Mouse (Mus musculus): ENCODE data around the gene Pgm3. TPM values are rescaled to one million over a fixed set of nuclear protein-coding genes. Genes with fewer than 3 reads are reported as not detected.
A peak's percentile ranks its signal among the peaks of the same experiment; 100 is the strongest.
"Not testable (repeated sequence)": the region's sequence is repeated elsewhere in the genome, so short reads cannot be mapped to it uniquely, and the experiment has no call there.

The Pgm3 gene
- 34.6 and 35.5 TPM in 2 replicates for polyA plus RNA-seq (2015; fragmentation: Nextera tagmentation; extraction: Ambion mirVana)

DNA sequence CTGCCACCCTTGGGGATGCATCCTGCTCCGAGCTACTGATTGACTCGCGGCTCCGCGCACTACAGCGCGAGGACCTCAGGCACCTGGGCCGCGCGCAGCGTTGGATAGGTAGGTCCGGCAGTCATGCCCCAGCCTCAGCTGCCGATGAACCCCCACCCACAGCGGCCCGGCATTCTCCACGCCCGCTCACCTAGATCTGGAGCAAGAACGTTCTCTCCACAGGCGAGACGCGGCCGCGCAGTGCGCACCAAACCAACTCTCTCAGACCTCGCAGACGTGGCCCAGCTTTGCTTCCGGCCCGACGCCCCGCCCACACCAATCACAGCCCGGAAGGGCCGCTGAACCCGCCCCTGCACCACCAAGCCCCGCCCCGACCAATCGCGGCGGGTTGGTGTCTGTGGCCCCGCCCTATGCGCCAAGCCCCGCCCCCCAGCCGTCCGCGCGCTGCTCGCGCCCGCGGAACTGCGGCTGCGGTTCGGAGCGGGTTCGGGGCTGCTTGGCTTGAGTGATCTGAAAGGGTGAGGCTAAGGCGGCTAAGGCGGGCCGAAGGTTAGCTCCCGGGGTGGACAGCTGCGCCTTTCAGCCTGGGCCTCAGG is at the start of gene Pgm3, which contains the start of gene Rwdd2a:
TSS of gene Pgm3 (minus strand) at position 303 of the 596 bp plus-strand sequence.
TSS of gene Rwdd2a (plus strand) at position 452 of the 596 bp plus-strand sequence.
- H3K4me3 ChIP-seq (replicated peaks) = peak within 1 kb of the TSS; percentile 71
- peak; percentile 99 for ATAC-seq (ENCODE audit: insufficient number of reproducible peaks, low FRiP score, low TSS enrichment, low read depth)
- WGBS = under 1% methylated on average over 59 of the region's 59 CpGs
- H3K9me3 ChIP-seq (replicated peaks) = no peaks in the 10 kb centered on the region
- H3K27me3 ChIP-seq = no peaks in the 10 kb centered on the region
- H3K9ac ChIP-seq = peak within 1 kb of the TSS; percentile 53
- H3K4me2 ChIP-seq (replicated peaks) = peak within 1 kb of the TSS; percentile 98
- H3K4me1 ChIP-seq = peaks cover 21% of the 10 kb centered on the region
- peak within 1 kb of the TSS; percentile 83 for H3K27ac ChIP-seq (replicated peaks)
- H3K36me3 ChIP-seq = peaks cover 27% of the 10 kb centered on the region

DNA sequence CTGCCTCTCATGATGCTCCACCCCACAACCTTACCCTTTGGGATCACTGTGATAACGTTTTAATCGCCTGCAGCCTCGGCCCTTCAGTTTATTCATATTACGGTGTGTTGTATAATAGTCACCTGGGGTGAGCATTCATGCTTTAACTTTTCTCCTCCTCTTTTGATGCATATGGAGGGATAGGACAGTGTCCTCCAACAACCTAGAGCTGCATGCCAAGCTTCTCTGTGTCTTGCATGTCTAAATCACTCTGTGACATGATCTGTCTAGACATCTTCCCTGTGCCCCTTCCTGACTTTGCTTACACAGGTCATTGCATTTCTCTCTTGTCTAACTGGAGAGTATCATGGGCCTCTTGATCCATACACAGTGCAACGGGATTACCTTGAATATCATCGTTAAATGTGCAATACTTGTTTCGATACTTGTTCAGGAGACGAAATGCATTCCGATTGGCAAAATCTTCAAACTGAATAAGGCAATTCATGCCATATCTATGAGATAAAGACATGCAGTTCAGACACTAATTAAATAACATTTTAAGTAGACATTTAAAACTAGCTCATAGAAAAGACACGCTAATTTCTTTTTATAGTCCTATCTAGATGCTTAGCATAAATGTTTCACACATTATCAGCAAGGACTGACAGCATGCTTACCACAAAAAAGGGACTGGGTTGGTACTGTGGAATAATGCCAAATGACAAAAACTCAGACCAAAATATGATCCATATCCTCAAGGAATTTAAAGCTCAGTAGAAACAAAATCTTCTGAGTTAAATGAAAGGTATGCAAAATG is 47.9 kb upstream of the Pgm3 start:
- Histone ChIP-seq H3K27ac (replicated peaks) (no peak overlapping the region), H3K4me3 (replicated peaks) (no peak overlapping the region), H3K9ac (no peak overlapping the region), H3K36me3 (no peaks in the 10 kb centered on the region), H3K9me3 (replicated peaks) (no peaks in the 10 kb centered on the region), H3K4me1 (peaks cover 10% of the 10 kb centered on the region; the same call in 1 of the 2 replicates), H3K27me3 (no peaks in the 10 kb centered on the region), H3K4me2 (replicated peaks) (no peak overlapping the region)
- no peak for ATAC-seq (ENCODE audit: insufficient number of reproducible peaks, low FRiP score, low TSS enrichment, low read depth)
- WGBS = 59% methylated on average over 10 of the region's 10 CpGs

DNA sequence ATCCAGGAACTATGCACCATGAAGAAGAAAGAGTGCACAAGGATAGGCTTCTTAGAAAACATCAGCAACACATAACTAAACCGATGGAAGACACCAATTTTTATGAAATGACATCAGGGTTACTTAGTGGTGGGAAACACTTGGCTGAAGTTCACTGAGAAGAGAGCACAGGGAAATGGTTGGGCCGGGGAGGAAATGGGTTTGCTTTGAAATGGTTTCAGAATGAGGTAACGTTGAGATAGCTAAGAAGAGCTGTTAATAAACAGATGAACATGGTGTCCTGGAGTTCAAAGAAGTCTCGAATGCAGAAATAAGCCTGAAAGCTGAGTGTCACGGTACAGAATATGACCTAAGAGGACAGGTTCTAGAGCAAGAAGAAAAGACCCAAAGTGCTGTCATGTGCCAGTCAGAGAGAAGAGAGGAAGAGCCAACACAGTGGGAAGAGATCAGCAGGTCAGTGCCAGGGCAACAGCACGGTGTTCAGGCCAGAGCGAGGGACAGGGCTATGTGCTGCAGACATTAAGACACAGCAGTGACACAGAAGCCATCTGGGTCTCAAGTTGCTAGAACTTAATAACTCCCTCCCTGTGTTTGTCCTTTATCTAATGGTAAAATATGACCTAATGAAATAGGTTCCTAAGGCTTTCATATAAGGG is 46.3 kb upstream of the Pgm3 start:
- no peak overlapping the region for H3K9ac ChIP-seq
- ATAC-seq (ENCODE audit: insufficient number of reproducible peaks, low FRiP score, low TSS enrichment, low read depth) = no peak
- WGBS = 68% methylated on average over 7 of the region's 7 CpGs
- no peaks in the 10 kb centered on the region for H3K36me3 ChIP-seq
- H3K27ac ChIP-seq (replicated peaks) = no peak overlapping the region
- H3K4me3 ChIP-seq (replicated peaks) = no peak overlapping the region
- H3K4me2 ChIP-seq (replicated peaks) = no peak overlapping the region
- H3K4me1 ChIP-seq = peaks cover 8% of the 10 kb centered on the region; the same call in 1 of the 2 replicates
- no peaks in the 10 kb centered on the region for H3K9me3 ChIP-seq (replicated peaks)
- H3K27me3 ChIP-seq = no peaks in the 10 kb centered on the region

DNA sequence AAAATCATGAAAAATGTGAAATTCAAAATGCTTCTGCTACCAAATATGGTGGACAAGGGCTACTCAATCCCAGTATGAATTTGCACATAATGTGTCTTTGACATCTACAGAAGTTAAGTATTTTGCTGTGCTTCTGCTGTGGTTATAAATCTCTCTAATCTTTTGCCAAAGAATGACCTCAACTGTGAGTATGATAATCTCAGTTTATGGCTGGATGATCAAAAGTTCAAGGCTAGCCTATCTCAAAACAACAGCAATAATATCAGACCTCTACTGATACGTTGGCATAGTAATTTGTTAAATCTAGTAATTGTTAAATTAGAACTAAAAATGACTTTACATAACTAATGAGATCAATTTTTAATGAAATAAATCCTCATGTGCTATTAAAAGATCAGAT is 44.1 kb upstream of the Pgm3 start:
- H3K4me2 ChIP-seq (replicated peaks) = no peak overlapping the region
- H3K27ac ChIP-seq (replicated peaks) = no peak overlapping the region
- ATAC-seq (ENCODE audit: insufficient number of reproducible peaks, low FRiP score, low TSS enrichment, low read depth) = no peak
- no peaks in the 10 kb centered on the region for H3K27me3 ChIP-seq
- 82% methylated on average over 1 of the region's 1 CpGs for WGBS
- no peaks in the 10 kb centered on the region for H3K9me3 ChIP-seq (replicated peaks)
- no peak overlapping the region for H3K4me3 ChIP-seq (replicated peaks)
- no peaks in the 10 kb centered on the region for H3K36me3 ChIP-seq
- H3K4me1 ChIP-seq = peaks cover 8% of the 10 kb centered on the region; the same call in 1 of the 2 replicates
- H3K9ac ChIP-seq = no peak overlapping the region

DNA sequence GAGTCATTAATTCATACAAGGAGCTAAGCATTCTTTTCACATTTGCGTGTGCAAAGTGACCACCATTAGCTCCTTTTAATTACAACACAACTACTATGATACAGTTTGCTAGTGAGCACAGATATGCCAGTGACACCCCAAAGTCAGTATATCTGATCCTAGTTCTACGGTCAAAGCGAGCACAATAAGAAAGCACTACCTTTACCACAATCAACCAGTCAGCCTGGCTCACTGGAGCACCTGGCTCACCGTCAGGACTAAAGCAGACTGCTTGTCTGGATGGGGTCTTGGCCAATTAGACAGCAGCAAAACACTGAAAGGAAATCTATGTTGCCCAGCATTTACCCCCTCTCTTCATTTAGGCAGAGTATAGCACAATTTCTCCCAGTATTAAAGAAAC is 40.4 kb upstream of the Pgm3 start:
- H3K9me3 ChIP-seq (replicated peaks) = no peaks in the 10 kb centered on the region
- H3K36me3 ChIP-seq = no peaks in the 10 kb centered on the region
- no peaks in the 10 kb centered on the region for H3K27me3 ChIP-seq
- H3K4me1 ChIP-seq = 0 out of 2 replicates have a peak, but pooled peaks cover 3% of the 10 kb centered on the region
- H3K27ac ChIP-seq (replicated peaks) = no peak overlapping the region
- WGBS = 83% methylated on average over 4 of the region's 4 CpGs
- H3K4me3 ChIP-seq (replicated peaks) = no peak overlapping the region
- H3K9ac ChIP-seq = no peak overlapping the region
- no peak for ATAC-seq (ENCODE audit: insufficient number of reproducible peaks, low FRiP score, low TSS enrichment, low read depth)
- H3K4me2 ChIP-seq (replicated peaks) = no peak overlapping the region

DNA sequence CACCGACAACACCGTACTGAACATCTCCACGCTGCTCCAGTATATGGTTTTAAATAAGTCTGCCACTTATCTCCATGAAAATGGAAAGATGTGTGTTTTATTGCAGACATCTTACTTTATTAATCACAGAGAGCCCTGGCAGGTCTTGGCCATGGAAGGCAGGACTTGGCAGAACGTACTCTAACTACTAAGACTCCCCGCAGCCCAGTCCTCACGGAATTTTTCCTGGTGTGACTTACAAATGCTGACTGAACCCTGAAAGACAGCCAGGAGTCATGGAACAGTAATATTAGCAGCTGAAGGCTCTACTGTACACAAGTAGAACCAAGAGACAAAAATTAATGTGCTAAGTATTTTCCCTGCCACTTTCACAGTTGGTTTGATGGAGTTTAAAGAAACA is 34.1 kb upstream of the Pgm3 start:
- no peaks in the 10 kb centered on the region for H3K27me3 ChIP-seq
- H3K9ac ChIP-seq = no peak overlapping the region
- no peaks in the 10 kb centered on the region for H3K9me3 ChIP-seq (replicated peaks)
- 67% methylated on average over 6 of the region's 6 CpGs for whole genome bisulfite sequencing
- H3K27ac ChIP-seq (replicated peaks) = no peak overlapping the region
- no peak; the same call in 1 of the 2 replicates for ATAC-seq (ENCODE audit: insufficient number of reproducible peaks, low FRiP score, low TSS enrichment, low read depth)
- H3K4me1 ChIP-seq = 0 out of 2 replicates have a peak, but pooled peaks cover 8% of the 10 kb centered on the region
- no peaks in the 10 kb centered on the region for H3K36me3 ChIP-seq
- no peak overlapping the region for H3K4me2 ChIP-seq (replicated peaks)
- no peak overlapping the region for H3K4me3 ChIP-seq (replicated peaks)

DNA sequence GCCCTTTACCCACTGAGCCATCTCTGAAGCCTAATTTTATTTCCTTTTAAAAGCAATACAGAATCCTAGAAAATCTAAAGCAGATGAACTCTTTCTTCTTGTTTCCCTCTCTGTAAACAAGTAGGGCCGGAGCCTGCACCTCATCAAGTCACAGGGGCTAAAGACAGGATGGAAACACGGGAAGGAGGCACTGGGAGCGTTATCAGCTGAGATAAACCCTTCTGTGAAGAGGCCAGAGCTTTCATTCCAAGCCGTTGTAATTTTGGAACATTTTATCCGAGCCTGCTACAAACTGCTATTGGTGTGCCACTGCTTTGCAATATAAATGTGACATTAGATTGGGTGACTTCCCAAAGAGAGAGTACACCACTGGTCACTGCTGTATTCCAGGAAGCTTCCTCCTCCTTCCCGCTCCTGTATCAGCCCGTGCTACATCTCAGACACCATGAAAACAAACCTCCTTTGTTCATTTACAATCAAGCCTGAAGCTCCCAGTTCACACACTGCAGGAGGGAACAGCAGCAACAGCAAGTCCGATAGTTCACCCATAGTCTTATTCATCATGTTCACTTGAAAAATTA is 28.2 kb upstream of the Pgm3 start:
- Histone ChIP-seq H3K9ac (no peak overlapping the region), H3K27me3 (no peaks in the 10 kb centered on the region), H3K4me3 (replicated peaks) (no peak overlapping the region), H3K27ac (replicated peaks) (no peak overlapping the region), H3K36me3 (no peaks in the 10 kb centered on the region), H3K9me3 (replicated peaks) (no peaks in the 10 kb centered on the region), H3K4me2 (replicated peaks) (no peak overlapping the region), H3K4me1 (no peaks in the 10 kb centered on the region)
- no peak for ATAC-seq (ENCODE audit: insufficient number of reproducible peaks, low FRiP score, low TSS enrichment, low read depth)
- WGBS = 47% methylated on average over 8 of the region's 8 CpGs

DNA sequence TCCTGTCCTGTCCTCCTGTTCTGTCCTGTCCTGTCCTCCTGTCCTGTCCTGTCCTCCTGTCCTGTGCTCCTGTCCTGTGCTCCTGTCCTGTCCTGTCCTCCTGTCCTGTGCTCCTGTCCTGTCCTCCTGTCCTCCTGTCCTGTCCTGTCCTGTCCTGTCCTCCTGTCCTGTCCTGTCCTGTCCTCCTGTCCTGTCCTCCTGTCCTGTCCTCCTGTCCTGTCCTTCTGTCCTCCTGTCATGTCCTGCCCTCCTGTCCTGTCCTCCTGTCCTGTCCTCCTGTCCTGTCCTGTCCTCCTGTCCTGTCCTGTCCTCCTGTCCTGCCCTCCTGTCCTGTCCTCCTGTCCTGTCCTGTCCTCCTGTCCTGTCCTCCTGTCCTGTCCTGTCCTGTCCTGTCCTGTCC is 25.3 kb upstream of the Pgm3 start:
- H3K27ac ChIP-seq (replicated peaks); H3K4me1 ChIP-seq; H3K27me3 ChIP-seq; H3K4me3 ChIP-seq (replicated peaks); ATAC-seq (ENCODE audit: insufficient number of reproducible peaks, low FRiP score, low TSS enrichment, low read depth); H3K9me3 ChIP-seq (replicated peaks); H3K36me3 ChIP-seq; H3K4me2 ChIP-seq (replicated peaks); H3K9ac ChIP-seq: not testable (repeated sequence)

DNA sequence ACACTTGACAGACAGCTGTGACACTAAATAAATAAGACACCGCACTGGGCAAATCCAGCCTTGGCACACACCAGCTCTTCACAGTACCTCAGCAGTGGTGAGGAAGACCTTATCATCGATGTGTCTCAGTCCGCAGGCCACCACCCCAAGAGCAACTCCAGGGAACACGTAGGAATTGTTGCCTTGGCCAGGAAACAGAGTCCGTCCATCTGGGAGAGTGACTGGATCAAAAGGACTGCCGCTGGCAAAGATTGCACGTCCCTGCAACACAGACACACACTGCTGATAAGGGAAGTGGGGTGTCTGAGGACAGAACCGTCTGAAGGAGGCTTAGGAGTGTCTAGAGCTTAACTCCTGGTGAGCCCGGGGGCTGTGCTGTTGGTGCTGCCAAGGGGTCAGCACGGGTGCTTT is 22.7 kb upstream of the Pgm3 start:
- not testable (repeated sequence) for ATAC-seq (ENCODE audit: insufficient number of reproducible peaks, low FRiP score, low TSS enrichment, low read depth); H3K4me2 ChIP-seq (replicated peaks); H3K36me3 ChIP-seq; H3K27me3 ChIP-seq; H3K4me1 ChIP-seq; H3K9me3 ChIP-seq (replicated peaks); H3K27ac ChIP-seq (replicated peaks); H3K4me3 ChIP-seq (replicated peaks); H3K9ac ChIP-seq
- 69% methylated on average over 10 of the region's 10 CpGs for WGBS

DNA sequence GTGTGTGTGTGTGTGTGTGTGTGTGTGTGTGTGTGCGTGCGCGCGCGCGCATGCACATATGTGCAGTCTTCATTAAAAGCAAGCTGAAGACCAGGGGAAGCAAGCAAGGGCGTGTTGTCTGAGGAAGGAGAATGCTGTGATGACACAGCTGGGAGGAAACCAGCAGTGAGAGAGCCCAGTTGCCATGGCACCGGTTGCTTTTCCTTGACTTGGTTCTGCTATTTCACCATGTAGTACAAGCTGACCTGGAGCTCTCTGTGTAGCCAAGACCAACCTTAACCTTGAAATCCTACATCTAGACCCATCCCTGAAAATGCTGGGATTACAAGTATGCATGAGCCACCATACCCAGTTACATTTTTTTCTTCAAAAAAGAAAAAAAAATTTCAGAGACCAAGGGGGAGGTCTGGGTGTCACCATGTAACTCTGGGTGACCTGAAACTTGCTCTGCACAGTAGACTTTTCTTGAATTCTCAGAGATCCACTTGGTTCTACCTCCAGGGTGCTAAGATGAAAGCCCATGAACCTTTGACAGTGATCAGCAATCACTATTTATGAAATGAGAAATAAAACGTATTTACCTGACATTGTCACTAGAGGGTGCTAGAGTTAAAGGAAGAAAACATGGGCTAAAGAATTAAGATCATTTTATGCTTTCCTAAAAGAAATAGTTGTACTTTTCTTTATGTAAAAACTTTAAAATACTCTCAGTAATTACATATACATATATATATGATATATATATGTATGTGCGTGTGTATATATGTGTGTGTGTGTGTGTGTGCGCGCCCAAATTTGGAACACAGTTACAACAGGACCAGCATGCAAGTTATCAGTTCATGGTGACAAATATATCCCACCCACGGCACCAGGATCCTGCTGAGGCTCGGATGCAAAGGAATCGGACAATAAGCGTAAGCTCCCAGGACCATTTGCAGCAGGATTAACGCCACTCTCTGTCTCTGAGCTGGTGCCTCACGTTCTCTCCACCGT is 21.3 kb upstream of the Pgm3 start:
- H3K4me1 ChIP-seq = no peaks in the 10 kb centered on the region
- no peaks in the 10 kb centered on the region for H3K9me3 ChIP-seq (replicated peaks)
- no peaks in the 10 kb centered on the region for H3K36me3 ChIP-seq
- H3K4me2 ChIP-seq (replicated peaks) = no peak overlapping the region
- ATAC-seq (ENCODE audit: insufficient number of reproducible peaks, low FRiP score, low TSS enrichment, low read depth) = no peak
- no peak overlapping the region for H3K4me3 ChIP-seq (replicated peaks)
- no peaks in the 10 kb centered on the region for H3K27me3 ChIP-seq
- WGBS = 74% methylated on average over 19 of the region's 19 CpGs
- no peak overlapping the region for H3K9ac ChIP-seq
- no peak overlapping the region for H3K27ac ChIP-seq (replicated peaks)

All from embryonic facial prominence, embryonic 15.5 days (tissue).